Mouse (Mus musculus) liver, postnatal 0 days (tissue): Measurements from ENCODE around the gene Pnpla2.

Experiments used
- CTCF ChIP-seq: sonication (generic); IDR thresholded peaks from 2 replicates; pipeline ENCODE4 v1.5.1; 2016; ENCODE audit warnings: antibody characterized with exemption, low read depth
- EP300 ChIP-seq: IDR thresholded peaks from 2 replicates; pipeline ENCODE4 v1.6.1; 2016; ENCODE audit warnings: antibody characterized with exemption, low read depth, mild to moderate bottlenecking

DNA sequence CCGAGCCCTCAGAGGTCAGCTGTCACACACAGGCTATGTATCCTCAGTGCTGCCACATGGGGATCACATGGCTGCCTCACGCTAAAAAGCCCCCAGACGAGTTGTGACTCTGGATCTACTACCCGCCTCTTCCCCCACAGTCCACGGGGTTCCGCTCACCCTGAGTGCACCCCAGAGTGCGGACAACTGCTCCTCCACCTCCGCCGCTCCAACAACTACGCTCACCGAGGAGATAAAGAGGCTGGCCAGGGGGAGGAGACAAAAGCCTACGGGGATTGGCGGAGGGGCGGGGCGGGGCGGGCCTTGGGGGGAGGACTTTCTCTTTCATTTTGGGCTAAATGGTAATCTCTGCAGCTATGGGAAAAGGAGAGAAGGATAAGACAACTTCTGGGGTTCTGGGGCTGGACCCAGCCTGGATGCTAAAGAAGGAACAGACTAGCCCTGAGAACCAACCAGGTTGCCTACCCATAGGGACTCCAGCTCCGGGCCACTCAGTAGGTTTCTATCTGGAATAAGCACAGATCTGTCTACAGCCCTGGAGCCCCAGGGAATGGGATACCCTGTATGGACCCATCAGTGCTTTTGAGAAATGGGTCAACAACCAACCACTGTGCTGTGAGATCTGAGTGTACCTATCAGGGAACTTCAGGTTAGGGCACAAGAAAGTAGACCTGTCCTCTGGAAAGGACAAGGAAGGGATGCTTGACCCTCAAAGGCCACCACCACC lies 19.7 kb upstream of the Pnpla2 start:
- no peak for TF ChIP-seq EP300
- TF ChIP-seq CTCF, result peak; percentile 6; the same call in 1 of the 2 replicates
